Mouse (Mus musculus) urinary bladder, adult 2 months (tissue): Measurements from ENCODE around the gene Dbh. TPM values are rescaled to one million over a fixed set of nuclear protein-coding genes. Genes with fewer than 3 reads are reported as not detected.

ENCODE experiments used
- DNase-seq: peaks from one replicate; pipeline ENCODE4 v3.0.0; 2022; ENCODE audit warnings: low spot score
- polyA plus RNA-seq: library from polyadenylated mRNA; depleted of rRNA; stranded (reverse); fragments of >200 nt; gene quantifications from 2 replicates; pipeline ENCODE4 v1.2.3, GENCODE M21; 2012

Gene Dbh
- polyA plus RNA-seq, 1 experiment = 0.44 TPM

GRCm38 (mm10) chr2:27163851-27164250 is 1.2 kb upstream of the Dbh start:
- DNase-seq = no peak

- no peak for DNase-seq
Measured at GRCm38 (mm10) chr2:27166074-27166473, 1.0 kb downstream of the Dbh start.

GRCm38 (mm10) chr2:27166999-27167398 is 2.0 kb downstream of the Dbh start:
- DNase-seq = no peak

GRCm38 (mm10) chr2:27174242-27174641 is 9.2 kb downstream of the Dbh start:
- no peak for DNase-seq

- no peak for DNase-seq
Measured at GRCm38 (mm10) chr2:27175696-27176267, 10.7 kb downstream of the Dbh start.

- DNase-seq = no peak
Measured at GRCm38 (mm10) chr2:27179101-27179500, 14.1 kb downstream of the Dbh start.

- DNase-seq = no peak
Measured at GRCm38 (mm10) chr2:27181907-27182306, 16.9 kb downstream of the Dbh start.

- DNase-seq = no peak
Measured at GRCm38 (mm10) chr2:27183734-27184133, 18.7 kb downstream of the Dbh start.

- DNase-seq = no peak
Measured at GRCm38 (mm10) chr2:27187531-27187930, 22.5 kb downstream of the Dbh start.

GRCm38 (mm10) chr2:27189994-27190393 is 25.0 kb downstream of the Dbh start:
- no peak for DNase-seq

GRCm38 (mm10) chr2:27198551-27199246 is 33.7 kb downstream of the Dbh start:
- DNase-seq = no peak

GRCm38 (mm10) chr2:27200586-27200985 is 35.6 kb downstream of the Dbh start:
- DNase-seq = no peak

GRCm38 (mm10) chr2:27205666-27206065 is 40.6 kb downstream of the Dbh start:
- DNase-seq = no peak

- DNase-seq = no peak
Measured at GRCm38 (mm10) chr2:27206128-27206797, 41.2 kb downstream of the Dbh start.

GRCm38 (mm10) chr2:27207126-27207525 is 42.1 kb downstream of the Dbh start:
- no peak for DNase-seq

- no peak for DNase-seq
Measured at GRCm38 (mm10) chr2:27209370-27209769, 44.3 kb downstream of the Dbh start.

GRCm38 (mm10) chr2:27209816-27210215 is 44.8 kb downstream of the Dbh start:
- DNase-seq = no peak

GRCm38 (mm10) chr2:27210255-27210654 is 45.2 kb downstream of the Dbh start:
- no peak for DNase-seq

GRCm38 (mm10) chr2:27210676-27211210 is 45.7 kb downstream of the Dbh start:
- no peak for DNase-seq

GRCm38 (mm10) chr2:27211966-27212893 is 47.2 kb downstream of the Dbh start:
- no peak for DNase-seq

GRCm38 (mm10) chr2:27215537-27215936 is 50.5 kb downstream of the Dbh start:
- DNase-seq = no peak

- DNase-seq = no peak
Measured at GRCm38 (mm10) chr2:27218121-27218544, 53.1 kb downstream of the Dbh start.
